In genomic region chr9:88570471-88570870, GRCm38 (mm10) we compare ENCODE assay signal across 13 mouse cellular contexts. TPM values are rescaled to one million over a fixed set of nuclear protein-coding genes. Genes with fewer than 3 reads are reported as not detected.
A peak's percentile ranks its signal among the peaks of the same experiment; 100 is the strongest.
DNase-seq lines count a peak whose midpoint lies in the region; ATAC-seq lines count a peak whose summit lies in the region.
"Not testable (repeated sequence)": the region's sequence is repeated elsewhere in the genome, so short reads cannot be mapped to it uniquely, and the experiment has no call there.
"Had no signal": no experiment of that assay in that cellular context is flagged by ENCODE, and none has a peak within 500 bp of the region (broad histone marks: within the 10 kb centered on the region; RNA-seq: fewer than 3 reads in every experiment).

No protein-coding gene starts in this region.

- H3K9me3 ChIP-seq in forebrain, embryonic 13.5 days (replicated peaks): peaks cover 21% of the 10 kb centered on the region
- H3K9me3 ChIP-seq in hindbrain, embryonic 14.5 days (ENCODE audit: control insufficient read depth, low read length): peaks cover 36% of the 10 kb centered on the region
- peaks cover 26% of the 10 kb centered on the region for H3K9me3 ChIP-seq in hindbrain, embryonic 16.5 days (ENCODE audit: control insufficient read depth, low read length)
- peaks cover 21% of the 10 kb centered on the region for H3K9me3 ChIP-seq in kidney, embryonic 14.5 days (ENCODE audit: control insufficient read depth, low read length)
- H3K9me3 ChIP-seq in midbrain, embryonic 15.5 days: peaks cover 26% of the 10 kb centered on the region; the same call in 1 of the 2 replicates
- peaks cover 30% of the 10 kb centered on the region for H3K9me3 ChIP-seq in neural tube, embryonic 15.5 days (replicated peaks)

- H3K4me3 ChIP-seq in forebrain, embryonic 13.5 days; hindbrain, embryonic 14.5 days (replicated peaks; ENCODE audit: low read length); hindbrain, embryonic 16.5 days (ENCODE audit: low read length); kidney, embryonic 14.5 days (ENCODE audit: low read length); midbrain, embryonic 15.5 days; neural tube, embryonic 15.5 days (replicated peaks): not testable (repeated sequence)

- WGBS in forebrain, embryonic 13.5 days: 100% methylated on average over 3 of the region's 3 CpGs
- WGBS in hindbrain, embryonic 14.5 days: 97% methylated on average over 3 of the region's 3 CpGs
- 96% methylated on average over 3 of the region's 3 CpGs for WGBS in hindbrain, embryonic 16.5 days
- WGBS in kidney, embryonic 14.5 days: 91% methylated on average over 3 of the region's 3 CpGs
- 100% methylated on average over 3 of the region's 3 CpGs for WGBS in midbrain, embryonic 15.5 days
- 96% methylated on average over 3 of the region's 3 CpGs for WGBS in neural tube, embryonic 15.5 days

- DNase-seq in hindbrain, embryonic 14.5 days (ENCODE audit: low spot score): not testable (repeated sequence)

- H3K36me3 ChIP-seq in forebrain, embryonic 13.5 days (ENCODE audit: poor library complexity, severe bottlenecking): peaks cover 48% of the 10 kb centered on the region
- H3K36me3 ChIP-seq in hindbrain, embryonic 14.5 days (replicated peaks; ENCODE audit: control insufficient read depth, insufficient read depth): peaks cover 49% of the 10 kb centered on the region
- peaks cover 43% of the 10 kb centered on the region for H3K36me3 ChIP-seq in hindbrain, embryonic 16.5 days (ENCODE audit: control insufficient read depth, insufficient read depth, low read length)
- peaks cover 29% of the 10 kb centered on the region for H3K36me3 ChIP-seq in kidney, embryonic 14.5 days (ENCODE audit: control insufficient read depth, insufficient read depth, low read length)
- H3K36me3 ChIP-seq in midbrain, embryonic 15.5 days (replicated peaks): peaks cover 42% of the 10 kb centered on the region
- H3K36me3 ChIP-seq in neural tube, embryonic 15.5 days: peaks cover 45% of the 10 kb centered on the region

- H3K4me2 ChIP-seq in forebrain, embryonic 13.5 days; hindbrain, embryonic 14.5 days (replicated peaks); hindbrain, embryonic 16.5 days (ENCODE audit: low read length); kidney, embryonic 14.5 days (replicated peaks; ENCODE audit: low read depth, low read length); midbrain, embryonic 15.5 days; neural tube, embryonic 15.5 days: not testable (repeated sequence)

- ATAC-seq in forebrain, embryonic 13.5 days: peak; percentile 33; the same call in 1 of the 2 replicates
- ATAC-seq in hindbrain, embryonic 14.5 days (ENCODE audit: low FRiP score): peak; percentile 46; the same call in 1 of the 2 replicates
- 0 out of 2 replicates have a peak, but pooled peaks have one; percentile 41 for ATAC-seq in hindbrain, embryonic 16.5 days
- ATAC-seq in kidney, embryonic 14.5 days (ENCODE audit: low FRiP score, low TSS enrichment): 0 out of 2 replicates have a peak, but pooled peaks have one; percentile 28
- peak; percentile 64; the same call in 1 of the 2 replicates for ATAC-seq in midbrain, embryonic 15.5 days (replicated peaks)
- ATAC-seq in monocyte, adult 5-6 weeks (replicated peaks; ENCODE audit: insufficient number of reproducible peaks, low FRiP score, low TSS enrichment, poor library complexity, severe bottlenecking): 0 out of 2 replicates have a peak, but pooled peaks have one; percentile 40
- peak; percentile 42; the same call in 1 of the 2 replicates for ATAC-seq in neural tube, embryonic 15.5 days (ENCODE audit: low FRiP score)

- H3K4me1 ChIP-seq in forebrain, embryonic 13.5 days; hindbrain, embryonic 14.5 days (replicated peaks; ENCODE audit: control insufficient read depth, insufficient read depth, low read length); hindbrain, embryonic 16.5 days (ENCODE audit: control insufficient read depth, insufficient read depth, low read depth, low read length); kidney, embryonic 14.5 days (ENCODE audit: control insufficient read depth, insufficient read depth, low read length); midbrain, embryonic 15.5 days; neural tube, embryonic 15.5 days: not testable (repeated sequence)

- not testable (repeated sequence) for H3K27me3 ChIP-seq in forebrain, embryonic 13.5 days; hindbrain, embryonic 14.5 days (ENCODE audit: control insufficient read depth, insufficient read depth, low read length); hindbrain, embryonic 16.5 days (replicated peaks; ENCODE audit: control insufficient read depth, insufficient read depth, low read length); kidney, embryonic 14.5 days (ENCODE audit: control insufficient read depth, insufficient read depth, low read length); midbrain, embryonic 15.5 days (replicated peaks); neural tube, embryonic 15.5 days (replicated peaks)

- H3K9ac ChIP-seq in forebrain, embryonic 13.5 days; hindbrain, embryonic 14.5 days; hindbrain, embryonic 16.5 days (ENCODE audit: low read depth, low read length); kidney, embryonic 14.5 days (ENCODE audit: low read depth, low read length); midbrain, embryonic 15.5 days; neural tube, embryonic 15.5 days (replicated peaks): not testable (repeated sequence)

- not testable (repeated sequence) for H3K27ac ChIP-seq in forebrain, embryonic 13.5 days; hindbrain, embryonic 14.5 days; hindbrain, embryonic 16.5 days (ENCODE audit: low read depth, low read length); kidney, embryonic 14.5 days (ENCODE audit: low read depth, low read length); midbrain, embryonic 15.5 days; neural tube, embryonic 15.5 days (replicated peaks)

RNA-seq across cellular contexts. Expression of gene Trim43a, which starts 10.2 kb away (rescaled TPM):
- polyA plus RNA-seq in forebrain, embryonic 13.5 days (2015; fragmentation: Nextera tagmentation; extraction: Ambion mirVana): 0.22 and 0.34 TPM in 2 replicates
- 0.10 TPM in 1 of 2 replicates, not detected in the other for polyA plus RNA-seq in hindbrain, embryonic 14.5 days (2014; fragmentation: Nextera tagmentation; extraction: Ambion mirVana)
- 0.19 and 0.21 TPM in 2 replicates for polyA plus RNA-seq in hindbrain, embryonic 16.5 days (2015; fragmentation: Nextera tagmentation; extraction: Ambion mirVana)
- polyA plus RNA-seq in kidney, embryonic 14.5 days (2014; fragmentation: Nextera tagmentation; extraction: Ambion mirVana): not detected in 2 replicates
- polyA plus RNA-seq in midbrain, embryonic 15.5 days (2015; fragmentation: Nextera tagmentation; extraction: Ambion mirVana): 0.17 and 0.19 TPM in 2 replicates
- total RNA-seq in monocyte, adult 5-6 weeks (2017): not detected in 3 replicates
- 0.08 and 0.20 TPM in 2 replicates for polyA plus RNA-seq in neural tube, embryonic 15.5 days (2015; fragmentation: Nextera tagmentation; extraction: Ambion mirVana)
- total RNA-seq: common myeloid progenitor, adult 5-6 weeks; MEL had no signal
- polyA plus RNA-seq: adrenal gland, adult 2 months; embryonic facial prominence, embryonic 11.5 days; embryonic facial prominence, embryonic 15.5 days; forebrain, embryonic 11.5 days had no signal

RNA-seq across cellular contexts. Expression of gene Zfp949, which starts 22.7 kb away (rescaled TPM):
- polyA plus RNA-seq in forebrain, embryonic 13.5 days (2015; fragmentation: Nextera tagmentation; extraction: Ambion mirVana): 12.4 and 13.6 TPM in 2 replicates
- 16.9 and 18.4 TPM in 2 replicates for polyA plus RNA-seq in hindbrain, embryonic 14.5 days (2014; fragmentation: Nextera tagmentation; extraction: Ambion mirVana)
- 21.4 TPM in 2 replicates for polyA plus RNA-seq in hindbrain, embryonic 16.5 days (2015; fragmentation: Nextera tagmentation; extraction: Ambion mirVana)
- polyA plus RNA-seq in kidney, embryonic 14.5 days (2014; fragmentation: Nextera tagmentation; extraction: Ambion mirVana): 7.4 and 9.0 TPM in 2 replicates
- polyA plus RNA-seq in midbrain, embryonic 15.5 days (2015; fragmentation: Nextera tagmentation; extraction: Ambion mirVana): 21.2 and 22.2 TPM in 2 replicates
- 11.8 to 19.8 TPM (median 19.2 TPM) in 3 replicates for total RNA-seq in monocyte, adult 5-6 weeks (2017)
- polyA plus RNA-seq in neural tube, embryonic 15.5 days (2015; fragmentation: Nextera tagmentation; extraction: Ambion mirVana): 19.9 and 21.4 TPM in 2 replicates
